Mouse (Mus musculus): ENCODE data around the gene Fam13a. TPM values are rescaled to one million over a fixed set of nuclear protein-coding genes. Genes with fewer than 3 reads are reported as not detected.

Fam13a gene
- total RNA-seq (2021) = 10 to 100 TPM; 20.8 to 29.9 TPM
- long read RNA-seq, experiment 1, full-length matches to known transcripts = 1 of 1 reads
- long read RNA-seq, experiment 1, partial matches to known transcripts = 0 of 1 reads
- long read RNA-seq, experiment 1, other reads (novel, unspliced or antisense) = 0 of 1 reads
- long read RNA-seq, experiment 2, partial matches to known transcripts = 1 of 1 reads
- long read RNA-seq, experiment 2, other reads (novel, unspliced or antisense) = 0 of 1 reads

DNA sequence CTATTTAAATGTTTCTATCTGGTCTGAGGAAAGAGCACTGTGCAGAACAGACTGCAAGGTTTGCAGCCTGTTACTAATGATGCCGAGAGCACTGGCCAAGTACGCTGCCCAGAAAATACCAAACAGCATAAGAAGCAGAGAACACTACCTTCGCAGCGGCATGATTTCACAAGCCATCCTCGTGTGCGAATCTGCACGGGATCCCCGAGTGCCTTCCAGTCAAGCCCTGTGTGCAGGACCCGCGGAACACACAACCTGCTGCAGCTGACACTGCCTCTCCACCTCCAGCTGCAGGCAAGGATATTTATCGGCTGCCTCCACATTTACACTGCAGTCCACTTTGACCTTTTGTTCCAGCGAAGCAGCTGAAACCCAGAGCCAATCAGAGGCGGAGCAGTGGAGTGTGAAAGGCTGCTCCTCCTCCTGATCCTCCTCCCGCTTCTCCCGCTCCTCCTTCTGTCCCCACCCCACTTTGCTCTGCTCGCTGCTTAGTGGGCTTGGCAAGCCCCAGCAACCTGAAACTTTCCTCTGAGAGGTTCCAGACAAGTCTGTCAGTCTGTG is at the start of gene Fam13a:
Fam13a (minus strand) TSS at position 386 of the 561 bp plus-strand sequence.
- DNase-seq = peak; percentile 91 to 96

DNA sequence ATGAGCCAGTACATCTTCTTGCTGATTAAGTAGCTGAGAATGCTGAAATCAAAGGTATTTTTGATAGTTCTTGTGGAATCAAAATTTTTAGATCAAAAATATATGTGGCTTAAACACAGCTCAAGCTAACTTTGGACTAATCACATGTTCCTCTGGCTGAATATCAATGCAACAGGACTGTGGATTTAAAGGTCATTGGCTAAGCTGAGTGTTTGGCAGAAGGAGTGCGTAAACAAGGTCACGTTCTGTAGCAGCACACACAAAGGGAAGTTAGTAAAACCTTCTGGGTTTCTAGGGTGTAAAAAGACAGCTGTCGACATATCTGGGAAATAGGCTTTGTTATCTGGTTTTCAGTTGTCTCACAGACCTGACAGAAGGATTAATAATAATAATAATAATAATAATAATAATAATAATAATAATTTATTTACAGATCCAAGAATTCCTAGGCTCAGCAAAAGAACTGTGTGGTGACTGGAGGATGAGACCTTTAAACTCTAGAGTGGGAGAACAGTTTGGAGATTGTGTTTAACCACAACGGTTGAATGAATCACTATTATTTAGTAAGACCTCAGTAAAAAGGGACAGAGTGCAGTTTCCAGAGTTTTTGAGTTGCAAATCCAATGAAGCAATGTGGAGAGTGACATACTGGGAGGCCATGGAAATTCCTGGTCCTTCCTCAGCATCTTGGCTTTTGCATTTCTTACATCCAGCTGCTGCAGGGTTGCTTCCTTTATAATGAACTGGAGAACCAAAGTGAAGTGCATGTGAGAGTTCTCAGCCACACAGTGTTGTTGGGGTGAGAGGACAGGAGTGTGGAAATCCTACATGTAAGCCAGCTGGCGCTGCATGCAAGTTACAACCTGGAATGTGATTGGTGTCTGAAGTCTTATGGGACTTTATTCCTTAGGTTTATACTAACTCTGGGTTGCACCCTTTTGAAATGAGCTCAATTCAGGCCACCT is 48.0 kb upstream of the Fam13a start:
- DNase-seq = peak; percentile 17 to 19

- DNase-seq = peak in 1 of 2 experiments; percentile 21
Observed at GRCm38 (mm10) chr6:59071691-59072090, 47.3 kb upstream of the Fam13a start.

DNA sequence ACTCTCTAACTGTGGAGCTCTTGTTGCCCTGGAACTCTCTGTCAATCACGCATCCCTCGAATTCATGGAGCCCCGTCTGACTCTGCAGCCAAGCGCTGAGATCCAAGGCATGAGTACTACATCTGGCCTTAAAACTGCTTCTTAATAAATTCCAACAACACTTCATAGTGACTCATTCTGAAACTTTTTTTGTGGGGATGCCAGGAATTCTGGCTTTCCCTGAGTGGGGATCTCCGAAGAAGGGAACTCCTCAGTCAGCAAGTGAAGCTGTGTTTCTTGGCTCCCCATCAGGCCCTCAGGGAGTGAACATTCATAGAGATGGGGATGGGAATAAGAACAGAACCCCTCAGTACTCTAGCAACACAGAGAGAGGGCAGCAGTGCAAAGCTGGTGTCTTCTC is 43.8 kb upstream of the Fam13a start:
- DNase-seq = peak; percentile 34 to 49

DNA sequence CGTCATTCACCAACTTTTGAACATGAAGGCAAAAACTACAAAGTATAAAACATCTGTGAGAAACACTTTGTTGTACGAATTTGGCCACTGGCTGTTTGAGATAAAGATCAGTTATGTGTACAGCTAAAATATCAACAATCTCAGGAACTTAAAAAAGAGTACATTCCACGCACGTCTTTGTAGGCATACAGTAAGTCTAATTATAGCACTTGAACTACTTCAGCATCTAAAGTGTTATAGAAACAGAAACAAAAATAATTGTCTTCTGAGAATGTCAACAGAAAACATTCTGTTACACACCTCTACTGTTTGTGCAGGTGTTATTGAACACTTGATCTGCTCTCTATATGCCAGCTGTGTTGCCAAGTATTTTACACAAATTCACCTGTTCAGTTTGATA is 40.1 kb upstream of the Fam13a start:
- DNase-seq = no peak

GRCm38 (mm10) chr6:59053232-59053631 is 28.9 kb upstream of the Fam13a start:
- no peak for DNase-seq

DNA sequence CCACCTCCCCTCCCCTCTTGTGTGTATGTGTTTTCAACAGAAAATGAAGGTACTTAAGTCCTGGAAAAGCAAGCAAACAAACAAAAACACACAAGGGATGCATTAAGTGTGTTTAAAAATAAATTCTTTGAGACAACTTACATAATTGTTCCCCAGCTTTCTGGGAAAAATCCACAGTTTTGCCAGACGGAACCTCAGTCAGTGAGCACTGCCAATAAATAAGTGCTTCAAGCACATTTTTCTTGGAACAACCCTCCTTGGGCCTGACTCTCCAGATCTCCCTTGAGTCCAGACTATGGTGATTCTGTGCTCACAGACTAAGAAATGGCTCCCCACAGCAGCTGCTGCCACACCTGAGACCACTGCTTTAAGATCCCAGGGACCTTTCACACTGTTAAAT is 15.4 kb upstream of the Fam13a start:
- DNase-seq = peak; percentile 10 to 14

DNA sequence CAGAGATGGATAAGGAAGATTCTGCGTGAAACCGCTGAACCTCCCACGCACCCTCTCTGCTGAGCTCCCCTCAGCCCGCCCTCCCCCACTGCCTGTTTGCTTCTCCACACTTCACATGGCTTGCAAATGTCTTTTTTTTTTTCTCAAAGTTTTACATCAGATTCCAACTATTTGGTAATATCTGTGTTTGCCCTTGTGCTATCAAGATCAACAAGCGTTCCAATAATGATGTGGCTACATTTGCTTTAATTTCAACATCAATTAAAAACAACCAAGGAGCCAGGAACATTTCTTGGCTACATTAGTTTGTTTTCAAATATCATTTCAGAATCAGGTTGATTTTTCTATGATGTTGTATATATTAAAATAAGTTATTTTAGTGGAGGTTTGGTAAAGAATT is 8.4 kb upstream of the Fam13a start:
- no peak for DNase-seq

DNA sequence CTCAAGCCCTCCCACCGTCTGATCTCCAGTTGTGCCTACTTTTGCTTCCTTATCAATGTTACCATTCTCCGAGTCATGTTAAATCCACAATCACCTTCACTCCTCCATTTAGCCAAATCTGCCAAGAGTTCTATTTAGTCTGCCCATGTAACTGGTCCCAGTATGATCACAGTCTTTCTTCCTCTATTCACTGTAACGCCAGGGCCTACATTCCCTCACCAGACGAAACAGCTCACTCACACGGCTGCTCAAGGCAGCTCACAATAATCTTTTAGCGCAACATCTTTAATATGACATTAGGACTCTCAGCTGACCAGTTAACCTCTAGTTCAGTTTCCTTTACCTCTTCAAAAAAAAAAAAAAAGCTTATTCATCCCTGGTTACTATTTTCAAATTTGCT is 7.2 kb upstream of the Fam13a start:
- DNase-seq = no peak

DNA sequence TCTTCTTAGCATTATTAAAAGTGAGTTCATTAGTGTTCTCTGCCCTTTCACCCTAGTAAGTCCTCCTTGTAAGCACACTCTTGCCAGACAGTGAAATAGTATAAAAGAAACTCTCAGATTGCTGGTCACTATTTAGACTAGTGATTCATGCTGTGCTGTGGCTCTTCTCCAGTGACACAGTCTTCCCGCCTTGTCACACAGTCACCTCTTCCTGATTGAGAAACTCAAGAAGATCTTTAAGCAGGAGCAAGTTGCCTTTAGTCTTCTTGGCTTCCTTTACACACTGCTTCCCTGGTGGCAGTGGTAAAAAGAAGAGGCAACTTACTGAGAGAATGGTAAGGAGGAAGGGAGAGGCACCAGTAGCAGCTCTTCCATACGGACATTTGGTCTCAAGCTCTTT is 6.3 kb upstream of the Fam13a start:
- no peak for DNase-seq

- DNase-seq = no peak
Observed at GRCm38 (mm10) chr6:59030037-59030436, 5.7 kb upstream of the Fam13a start.

- DNase-seq = no peak
Observed at GRCm38 (mm10) chr6:59028871-59029270, 4.5 kb upstream of the Fam13a start.

DNA sequence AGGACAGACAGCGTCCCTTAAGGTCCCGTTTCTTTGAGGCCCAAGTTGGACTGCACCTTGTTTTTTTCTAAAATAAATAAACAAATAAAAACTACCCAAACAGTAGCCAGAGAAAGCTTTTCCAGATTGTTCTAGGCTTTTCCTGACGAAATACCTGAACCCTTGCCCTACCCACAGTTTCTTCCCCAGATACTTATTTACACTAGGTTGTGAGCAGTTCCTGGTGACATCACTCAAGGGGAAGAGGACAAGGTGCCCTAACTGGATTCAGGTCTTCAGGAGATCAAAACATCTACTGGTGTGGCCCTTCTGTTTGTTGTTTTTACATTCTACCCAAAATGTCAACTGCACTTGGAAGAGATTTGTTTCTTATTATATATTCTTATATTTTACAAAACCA is 457 bp upstream of the Fam13a start:
- no peak for DNase-seq

GRCm38 (mm10) chr6:59023455-59024163 is 740 bp downstream of the Fam13a start:
- DNase-seq = no peak

DNA sequence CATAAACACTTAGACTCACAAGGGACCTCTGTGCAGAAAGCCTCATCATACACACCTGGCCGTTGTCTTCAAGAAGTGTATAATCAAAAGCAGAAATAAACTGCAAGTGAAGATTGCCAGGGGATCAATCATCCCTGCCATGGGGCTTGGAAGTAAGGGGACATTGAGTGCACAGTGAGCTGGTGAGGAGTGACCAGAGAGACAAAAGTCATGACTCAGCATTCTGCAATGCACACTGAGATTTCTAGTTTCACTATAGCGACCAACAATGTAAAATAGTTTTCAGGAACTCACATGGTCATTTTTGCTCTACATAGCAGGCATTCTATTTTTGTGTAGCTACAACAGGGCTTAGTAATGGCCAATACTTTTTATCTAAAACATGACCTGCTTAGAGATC is 1.7 kb downstream of the Fam13a start:
- peak in 1 of 2 experiments; percentile 44 for DNase-seq

- DNase-seq = peak; percentile 22 to 61
Observed at GRCm38 (mm10) chr6:59020346-59020745, 4.0 kb downstream of the Fam13a start.

- no peak for DNase-seq
Observed at GRCm38 (mm10) chr6:59019847-59020246, 4.5 kb downstream of the Fam13a start.

DNA sequence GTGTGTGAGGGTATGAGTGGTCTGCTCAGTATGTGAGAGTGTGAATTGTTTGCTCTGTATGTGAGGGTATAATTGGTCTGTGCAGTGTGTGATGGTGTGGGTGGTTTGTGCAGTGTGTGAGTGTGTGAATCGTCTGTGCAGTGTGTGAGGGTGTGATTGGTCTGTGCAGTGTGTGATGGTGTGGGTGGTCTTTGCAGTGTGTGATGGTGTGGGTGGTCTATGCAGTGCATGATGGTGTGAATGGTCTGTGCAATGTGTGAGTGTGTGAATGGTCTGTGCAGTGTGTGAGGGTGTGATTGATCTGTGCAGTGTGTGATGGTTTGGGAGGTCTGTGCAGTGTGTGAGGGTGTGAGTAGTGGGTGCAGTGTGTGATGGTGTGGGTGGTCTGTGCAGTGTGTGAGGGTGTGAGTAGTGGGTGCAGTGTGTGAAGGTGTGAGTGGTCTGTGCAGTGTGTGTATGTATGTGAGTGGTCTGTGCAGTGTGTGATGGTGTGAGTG is 8.0 kb downstream of the Fam13a start:
- no peak for DNase-seq

GRCm38 (mm10) chr6:59014760-59015159 is 9.6 kb downstream of the Fam13a start:
- no peak for DNase-seq

- no peak for DNase-seq
Observed at GRCm38 (mm10) chr6:59014088-59014759, 10.1 kb downstream of the Fam13a start.

- DNase-seq = peak in 1 of 2 experiments; percentile 43
Observed at GRCm38 (mm10) chr6:59010792-59011191, 13.6 kb downstream of the Fam13a start.

DNA sequence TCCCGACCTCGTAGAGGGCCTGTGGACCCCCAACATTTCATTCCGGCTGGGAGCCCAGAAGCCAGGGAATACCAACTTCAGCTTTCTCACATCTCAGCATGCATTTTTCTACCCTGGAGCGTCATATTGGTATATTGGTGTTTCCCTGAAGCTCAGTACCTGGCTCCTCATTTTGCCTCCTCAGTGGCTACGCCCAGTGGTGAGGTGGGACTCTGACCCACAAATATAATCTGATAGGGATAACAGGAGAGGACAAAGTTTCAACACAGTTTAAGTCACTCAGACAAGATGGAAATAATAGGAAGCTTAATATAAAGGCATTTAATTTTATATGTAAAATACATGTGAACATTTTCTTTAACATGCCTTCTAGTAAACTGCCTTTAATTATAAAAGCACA is 19.7 kb downstream of the Fam13a start:
- no peak for DNase-seq

All from heart, adult 18-20 months (tissue).